Mouse (Mus musculus) kidney, embryonic 16.5 days (tissue): ENCODE measurements around the gene 4930507D05Rik. TPM values are rescaled to one million over a fixed set of nuclear protein-coding genes. Genes with fewer than 3 reads are reported as not detected.
"Not testable (repeated sequence)": the region's sequence is repeated elsewhere in the genome, so short reads cannot be mapped to it uniquely, and the experiment has no call there.

Experiments
- ATAC-seq: fragments of 200-750 bp; cut with Nextera tagmentation; 2 replicates; pipeline ENCODE4 v1.8.0; 2017; ENCODE audit warnings: moderate TSS enrichment; ENCODE audit not compliant: low FRiP score, low TSS enrichment
- H3K27ac ChIP-seq: fragments of 300-500 bp; sonication (generic); 2 replicates; pipeline ENCODE4 v1.5.1; 2014; ENCODE audit warnings: low read length
- H3K27me3 ChIP-seq: fragments of 300-500 bp; sonication (generic); 2 replicates; pipeline ENCODE4 v1.6.1; 2014; ENCODE audit warnings: low read length, control low read depth, mixed read lengths; ENCODE audit not compliant: insufficient read depth
- H3K36me3 ChIP-seq: fragments of 300-500 bp; sonication (generic); 2 replicates; pipeline ENCODE4 v1.6.1; 2014; ENCODE audit warnings: low read length, control low read depth, mixed read lengths; ENCODE audit not compliant: insufficient read depth
- H3K4me1 ChIP-seq: fragments of 300-500 bp; sonication (generic); 2 replicates; pipeline ENCODE4 v1.6.1; 2014; ENCODE audit warnings: low read length, control low read depth, mixed read lengths; ENCODE audit not compliant: insufficient read depth
- H3K4me2 ChIP-seq: fragments of 300-500 bp; sonication (generic); replicated peaks from 2 replicates; pipeline ENCODE4 v1.6.1; 2014; ENCODE audit warnings: low read depth, low read length
- H3K4me3 ChIP-seq: fragments of 300-500 bp; sonication (generic); 2 replicates; pipeline ENCODE4 v1.5.1; 2014; ENCODE audit warnings: mild to moderate bottlenecking, low read length
- H3K9ac ChIP-seq: fragments of 300-500 bp; sonication (generic); replicated peaks from 2 replicates; pipeline ENCODE4 v1.6.1; 2014; ENCODE audit warnings: low read length
- H3K9me3 ChIP-seq: fragments of 300-500 bp; sonication (generic); 2 replicates; pipeline ENCODE4 v1.6.1; 2016; ENCODE audit warnings: low read length, control low read depth
- WGBS: fragments of 180-500 bp; shearing (Covaris S2); extraction: QIAGEN DNeasy Blood & Tissue Kit; methylation state at CpG from one replicate; pipeline ENCODE4 v1.1.7; 2014; 5-methylcytosine and 5-hydroxymethylcytosine counted together
- polyA plus RNA-seq: library from polyadenylated mRNA; unstranded; fragments of >200 nt; fragmentation: Nextera tagmentation; extraction: Ambion mirVana; gene quantifications from 2 replicates; pipeline ENCODE4 v1.2.1, GENCODE M21; 2015

4930507D05Rik gene
- polyA plus RNA-seq, 1 experiment from 2014 or later = 0.66 TPM

- no peaks in the 10 kb centered on the region for H3K4me1 ChIP-seq
- no peaks in the 10 kb centered on the region for H3K36me3 ChIP-seq
- H3K9ac ChIP-seq = no peak overlapping the region
- no peak for ATAC-seq
- no peak overlapping the region for H3K27ac ChIP-seq
- no peaks in the 10 kb centered on the region for H3K9me3 ChIP-seq
- no peaks in the 10 kb centered on the region for H3K27me3 ChIP-seq
- H3K4me3 ChIP-seq = no peak overlapping the region
- no peak overlapping the region for H3K4me2 ChIP-seq
- WGBS = 65% methylated on average over 5 of the region's 5 CpGs
These were observed 21.8 kb downstream of the 4930507D05Rik start for GRCm38 (mm10) chr10:62471105-62471504.

- no peak for ATAC-seq
- Histone ChIP-seq H3K9me3 (no peaks in the 10 kb centered on the region), H3K4me2 (no peak overlapping the region), H3K27ac (no peak overlapping the region), H3K4me3 (no peak overlapping the region), H3K27me3 (no peaks in the 10 kb centered on the region), H3K4me1 (no peaks in the 10 kb centered on the region), H3K9ac (no peak overlapping the region), H3K36me3 (0 out of 2 replicates have a peak, but pooled peaks cover 9% of the 10 kb centered on the region)
- WGBS = 90% methylated on average over 10 of the region's 10 CpGs
These were observed 25.7 kb downstream of the 4930507D05Rik start for GRCm38 (mm10) chr10:62474944-62475343.

GRCm38 (mm10) chr10:62476980-62477379 lies 27.7 kb downstream of the 4930507D05Rik start:
- no peak overlapping the region for H3K9ac ChIP-seq

DNA sequence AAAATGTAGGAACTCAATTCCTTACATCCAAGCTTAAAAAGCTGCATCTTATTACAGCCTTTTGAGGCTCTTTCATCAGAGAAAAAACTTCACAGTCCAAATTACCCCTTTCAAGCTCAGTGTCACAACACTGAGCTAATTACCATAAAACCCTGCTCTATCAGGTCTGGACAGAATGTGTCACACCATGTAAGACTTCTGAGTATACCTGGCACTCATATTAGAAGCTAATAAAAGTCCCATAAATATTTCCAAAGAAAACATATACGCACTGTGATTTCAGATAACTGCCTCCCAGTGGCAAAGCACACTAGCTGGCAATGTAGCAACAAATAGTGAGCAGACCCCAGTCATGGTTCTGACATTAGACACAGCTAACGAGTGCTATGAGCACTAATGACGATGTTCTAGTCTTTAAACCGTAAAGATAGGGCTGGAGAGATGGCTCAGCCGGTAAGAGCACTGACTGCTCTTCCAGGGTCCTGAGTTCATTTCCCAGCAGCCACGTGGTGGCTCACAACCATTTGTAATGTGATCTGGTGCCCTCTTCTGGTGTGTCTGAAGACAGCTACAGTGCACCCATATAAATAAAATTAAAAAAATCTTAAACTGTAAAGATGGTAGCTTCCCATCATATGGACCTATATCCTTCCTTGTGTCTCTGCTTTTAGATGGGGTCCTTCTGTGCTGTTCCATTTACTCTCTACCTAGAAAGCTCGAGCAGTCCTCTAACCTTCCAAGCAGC lies 32.0 kb downstream of the 4930507D05Rik start:
- no peaks in the 10 kb centered on the region for H3K27me3 ChIP-seq
- WGBS = 60% methylated on average over 7 of the region's 7 CpGs
- no peak overlapping the region for H3K27ac ChIP-seq
- peaks cover 3% of the 10 kb centered on the region; the same call in 1 of the 2 replicates for H3K4me1 ChIP-seq
- H3K4me3 ChIP-seq = no peak overlapping the region
- no peak overlapping the region for H3K9ac ChIP-seq
- H3K4me2 ChIP-seq = no peak overlapping the region
- H3K9me3 ChIP-seq = no peaks in the 10 kb centered on the region
- no peak for ATAC-seq
- H3K36me3 ChIP-seq = 0 out of 2 replicates have a peak, but pooled peaks cover 9% of the 10 kb centered on the region

More at GRCm38 (mm10) chr10:62476980-62477379, 27.7 kb downstream of the 4930507D05Rik start:
- Histone ChIP-seq H3K4me2 (no peak overlapping the region), H3K27me3 (no peaks in the 10 kb centered on the region), H3K4me3 (no peak overlapping the region), H3K36me3 (0 out of 2 replicates have a peak, but pooled peaks cover 9% of the 10 kb centered on the region), H3K9me3 (no peaks in the 10 kb centered on the region), H3K4me1 (no peaks in the 10 kb centered on the region), H3K27ac (no peak overlapping the region)
- no peak for ATAC-seq
- WGBS = 78% methylated on average over 2 of the region's 2 CpGs

GRCm38 (mm10) chr10:62485878-62486582 lies 36.7 kb downstream of the 4930507D05Rik start:
- WGBS = under 1% methylated on average over 48 of the region's 48 CpGs
- H3K9me3 ChIP-seq = no peaks in the 10 kb centered on the region
- peak; percentile 90 for ATAC-seq

DNA sequence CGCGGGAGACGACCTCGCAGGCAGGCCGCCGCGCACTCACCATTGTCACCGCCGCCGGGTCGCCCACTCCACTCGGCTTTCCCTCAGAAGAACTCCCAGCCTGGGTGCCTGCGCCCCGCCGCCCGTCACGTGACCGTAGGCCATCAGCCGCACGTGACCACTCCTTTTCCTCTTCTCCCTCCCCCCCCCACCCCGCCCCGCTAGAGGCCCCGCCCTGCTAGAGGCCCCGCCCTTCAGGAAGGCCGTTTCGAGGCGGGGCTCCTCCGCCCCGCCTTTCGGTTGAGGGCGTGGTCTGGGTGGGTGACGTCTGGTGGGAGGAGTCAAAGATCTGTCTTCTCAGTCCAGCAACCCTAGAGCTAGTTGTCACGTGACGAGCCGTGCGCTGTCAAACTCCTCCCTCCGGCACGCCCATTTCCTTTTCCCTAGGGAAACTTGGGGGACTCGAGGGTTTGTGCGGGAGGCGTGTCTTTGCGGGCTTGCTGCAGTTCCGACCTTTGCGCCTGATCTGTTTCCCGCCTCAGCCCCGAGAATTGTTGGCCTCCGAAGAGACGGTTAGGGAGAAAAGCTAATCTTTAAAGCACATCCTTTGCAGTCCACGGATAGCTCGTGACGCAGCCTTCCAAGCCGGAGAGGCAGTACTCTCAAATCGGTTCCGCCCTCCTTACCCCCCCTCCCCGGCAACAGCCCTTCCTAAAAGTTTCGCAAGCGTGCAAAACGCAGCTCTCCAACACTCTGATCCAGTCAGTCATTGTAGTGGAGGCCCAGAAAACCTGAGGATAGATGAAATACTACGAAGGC lies 37.5 kb downstream of the 4930507D05Rik start, which contains the start of gene Vps26a:
Vps26a (minus strand) TSS at position 188 of the 798 bp plus-strand sequence.
- Histone ChIP-seq H3K36me3 (no peaks in the 10 kb centered on the region), H3K9me3 (no peaks in the 10 kb centered on the region), H3K27me3 (no peaks in the 10 kb centered on the region), H3K4me2 (peak within 1 kb of the TSS; percentile 80), H3K4me3 (peak within 1 kb of the TSS; percentile 83), H3K9ac (peak within 1 kb of the TSS; percentile 81), H3K27ac (peak within 1 kb of the TSS; percentile 76), H3K4me1 (peaks cover 12% of the 10 kb centered on the region)
- peak; percentile 93 for ATAC-seq
- under 1% methylated on average over 50 of the region's 59 CpGs for WGBS

More at GRCm38 (mm10) chr10:62485878-62486582, 36.7 kb downstream of the 4930507D05Rik start:
- peak overlapping the region; percentile 83 for H3K4me3 ChIP-seq
- peaks cover 12% of the 10 kb centered on the region for H3K4me1 ChIP-seq
- H3K27me3 ChIP-seq = no peaks in the 10 kb centered on the region
- peak overlapping the region; percentile 67 for H3K4me2 ChIP-seq
- no peaks in the 10 kb centered on the region for H3K36me3 ChIP-seq
- H3K9ac ChIP-seq = peak overlapping the region; percentile 81
- peak overlapping the region; percentile 68 for H3K27ac ChIP-seq

- ATAC-seq = no peak
- whole genome bisulfite sequencing = 26% methylated on average over 1 of the region's 1 CpGs
These were observed 39.0 kb downstream of the 4930507D05Rik start for GRCm38 (mm10) chr10:62488266-62488665.

GRCm38 (mm10) chr10:62491681-62492080 lies 42.4 kb downstream of the 4930507D05Rik start:
- WGBS = 81% methylated on average over 3 of the region's 3 CpGs
- not testable (repeated sequence) for ATAC-seq

More at GRCm38 (mm10) chr10:62488266-62488665, 39.0 kb downstream of the 4930507D05Rik start:
- no peak overlapping the region for H3K4me3 ChIP-seq
- no peak overlapping the region for H3K9ac ChIP-seq
- H3K27ac ChIP-seq = no peak overlapping the region
- H3K36me3 ChIP-seq = no peaks in the 10 kb centered on the region
- no peaks in the 10 kb centered on the region for H3K9me3 ChIP-seq
- no peaks in the 10 kb centered on the region for H3K27me3 ChIP-seq
- H3K4me2 ChIP-seq = no peak overlapping the region
- H3K4me1 ChIP-seq = peaks cover 12% of the 10 kb centered on the region

DNA sequence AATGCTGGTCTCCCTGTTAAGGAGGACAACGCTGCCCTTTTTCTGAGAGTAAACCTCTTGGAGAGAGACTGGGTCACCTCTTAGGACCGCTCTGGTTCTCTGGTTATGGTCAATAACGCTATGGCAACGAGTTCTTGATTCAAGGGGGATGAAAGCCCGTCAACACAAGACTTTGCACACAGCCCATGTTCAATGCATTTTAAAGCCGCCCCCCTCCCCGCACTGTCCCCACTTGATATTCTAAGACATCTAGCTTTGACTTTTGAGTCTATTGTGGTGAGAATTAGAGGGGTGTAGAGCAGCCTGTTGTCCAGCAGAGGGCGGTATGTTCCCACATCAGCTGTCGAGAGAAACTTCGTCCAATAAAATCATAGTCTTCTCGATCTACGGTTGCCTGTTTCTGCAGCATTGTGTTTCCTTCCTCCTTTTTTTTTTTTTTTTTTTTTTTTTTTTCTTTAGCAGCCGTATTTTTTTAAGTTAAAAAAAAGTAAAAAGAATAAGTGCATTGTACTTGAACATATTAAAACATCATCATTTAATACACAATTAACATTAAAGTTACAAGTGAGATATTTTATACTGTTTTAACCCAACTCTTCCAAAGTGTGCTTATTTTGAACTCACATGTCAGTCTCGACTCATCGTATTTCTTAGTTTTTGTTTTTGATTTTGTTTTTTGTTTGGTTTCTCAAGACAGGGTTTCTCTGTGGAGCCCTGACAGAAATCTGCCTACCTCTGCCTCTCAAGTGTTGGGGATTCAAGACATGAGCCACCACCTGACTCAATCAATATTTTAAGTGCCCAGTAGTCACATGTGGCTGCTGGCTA lies 51.0 kb downstream of the 4930507D05Rik start:
- Histone ChIP-seq H3K9me3 (no peaks in the 10 kb centered on the region), H3K9ac (no peak overlapping the region), H3K27me3 (no peaks in the 10 kb centered on the region), H3K36me3 (no peaks in the 10 kb centered on the region), H3K4me1 (no peaks in the 10 kb centered on the region), H3K4me3 (no peak overlapping the region), H3K27ac (no peak overlapping the region), H3K4me2 (no peak overlapping the region)
- 23% methylated on average over 15 of the region's 15 CpGs for WGBS
- peak; percentile 61; the same call in 1 of the 2 replicates for ATAC-seq

More at GRCm38 (mm10) chr10:62491681-62492080, 42.4 kb downstream of the 4930507D05Rik start:
- H3K4me1 ChIP-seq, H3K4me2 ChIP-seq, H3K9me3 ChIP-seq, H3K4me3 ChIP-seq, H3K36me3 ChIP-seq, H3K27me3 ChIP-seq, H3K9ac ChIP-seq, H3K27ac ChIP-seq: not testable (repeated sequence)
